Mouse (Mus musculus) stomach, postnatal 0 days (tissue): ENCODE measurements around the gene Pmm2. TPM values are rescaled to one million over a fixed set of nuclear protein-coding genes. Genes with fewer than 3 reads are reported as not detected.

Experiments
- ATAC-seq: fragments of 200-750 bp; cut with Nextera tagmentation; 2 replicates; pipeline ENCODE4 v1.8.0; 2017; ENCODE audit not compliant: low FRiP score, low TSS enrichment
- DNase-seq: peaks from one replicate; pipeline ENCODE4 v3.0.0-alpha.2; 2016; ENCODE audit warnings: low spot score
- H3K27ac ChIP-seq: fragments of 300-500 bp; sonication (generic); replicated peaks from 2 replicates; pipeline ENCODE4 v1.5.1; 2014; ENCODE audit warnings: mild to moderate bottlenecking, control low read depth
- H3K27me3 ChIP-seq: fragments of 300-500 bp; sonication (generic); 2 replicates; pipeline ENCODE4 v1.6.1; 2014; ENCODE audit warnings: low read length; ENCODE audit not compliant: control insufficient read depth, insufficient read depth
- H3K36me3 ChIP-seq: fragments of 300-500 bp; sonication (generic); 2 replicates; pipeline ENCODE4 v1.6.1; 2014; ENCODE audit warnings: low read length, mixed read lengths; ENCODE audit not compliant: control insufficient read depth, insufficient read depth
- H3K4me1 ChIP-seq: fragments of 300-500 bp; sonication (generic); replicated peaks from 2 replicates; pipeline ENCODE4 v1.6.1; 2014; ENCODE audit warnings: antibody characterized with exemption; ENCODE audit not compliant: control insufficient read depth, insufficient read depth
- H3K4me2 ChIP-seq: fragments of 300-500 bp; sonication (generic); replicated peaks from 2 replicates; pipeline ENCODE4 v1.6.1; 2014; ENCODE audit warnings: low read depth, mild to moderate bottlenecking, control low read depth, moderate library complexity
- H3K4me3 ChIP-seq: fragments of 300-500 bp; sonication (generic); 2 replicates; pipeline ENCODE4 v1.5.1; 2014; ENCODE audit warnings: low read depth, low read length, control low read depth
- H3K9ac ChIP-seq: fragments of 300-500 bp; sonication (generic); 2 replicates; pipeline ENCODE4 v1.6.1; 2014; ENCODE audit warnings: mild to moderate bottlenecking, low read length, control low read depth, mixed read lengths
- H3K9me3 ChIP-seq: fragments of 300-500 bp; sonication (generic); 2 replicates; pipeline ENCODE4 v1.6.1; 2016; ENCODE audit warnings: low read length; ENCODE audit not compliant: control insufficient read depth
- CTCF ChIP-seq: IDR thresholded peaks from 2 replicates; pipeline ENCODE4 v1.5.1; 2016; ENCODE audit warnings: antibody characterized with exemption, low read depth, mild to moderate bottlenecking, moderate library complexity
- EP300 ChIP-seq: optimal IDR thresholded peaks from 2 replicates; pipeline ENCODE3; 2016; ENCODE audit warnings: antibody characterized with exemption
- WGBS: fragments of 180-500 bp; shearing (Covaris S2); extraction: QIAGEN DNeasy Blood & Tissue Kit; methylation state at CpG from one replicate; pipeline ENCODE4 v1.1.7; 2014; 5-methylcytosine and 5-hydroxymethylcytosine counted together
- polyA plus RNA-seq: library from polyadenylated mRNA; unstranded; fragments of >200 nt; fragmentation: Nextera tagmentation; extraction: Ambion mirVana; gene quantifications from 2 replicates; pipeline ENCODE4 v1.2.1, GENCODE M21; 2015

The Pmm2 gene
- polyA plus RNA-seq, result 74.2 and 74.9 TPM in 2 replicates

DNA sequence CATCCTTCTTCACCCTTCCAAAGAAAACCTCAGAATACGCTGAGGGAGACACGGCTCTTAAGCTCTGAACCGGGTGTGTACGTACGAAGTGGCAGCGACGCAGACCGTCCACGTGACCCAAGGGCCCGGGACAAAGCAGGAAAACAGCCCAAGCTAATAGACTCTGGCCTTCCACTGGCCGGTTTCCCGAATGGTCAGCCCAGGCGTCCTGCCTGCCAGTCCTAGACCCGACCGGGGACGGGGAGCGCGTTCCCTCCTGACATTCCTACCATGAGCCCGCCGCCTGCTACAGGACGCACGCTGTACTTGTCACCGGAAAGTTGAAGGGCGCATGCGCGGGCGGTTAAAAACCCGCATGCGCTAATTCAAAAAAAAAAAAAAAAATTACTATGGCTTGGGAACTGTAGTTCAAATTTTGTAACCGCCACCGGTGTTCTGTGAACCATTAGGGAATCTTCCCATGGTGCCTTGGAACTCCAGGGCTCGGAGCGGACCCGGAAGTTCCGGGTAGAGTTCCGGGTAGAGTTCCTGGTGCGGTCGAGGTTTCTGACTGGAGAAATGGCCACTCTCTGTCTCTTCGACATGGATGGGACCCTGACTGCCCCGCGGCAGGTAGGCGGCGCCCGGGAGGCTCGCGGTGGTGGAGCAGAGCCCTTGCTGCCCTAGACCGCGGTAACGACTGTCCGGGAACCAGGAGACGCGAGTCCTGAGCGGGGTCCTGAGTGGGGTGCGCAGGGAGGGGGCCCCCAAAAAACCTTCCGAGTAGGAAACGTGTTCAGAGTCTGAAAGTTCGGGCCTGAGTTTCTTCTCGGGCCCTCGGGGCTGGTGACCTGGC is at the start of gene Pmm2, which contains the start of gene Tmem186:
Gene Pmm2, plus strand, starts transcription at position 458 of the 835 bp plus-strand sequence.
Gene Tmem186, minus strand, starts transcription at position 496 of the 835 bp plus-strand sequence.
- peak; percentile 48 for TF ChIP-seq CTCF
- TF ChIP-seq EP300, result no peak
- Histone ChIP-seq H3K4me1 (no peaks in the 10 kb centered on the region), H3K9ac (peak within 1 kb of the TSS; percentile 88), H3K27me3 (no peaks in the 10 kb centered on the region), H3K36me3 (no peaks in the 10 kb centered on the region), H3K9me3 (no peaks in the 10 kb centered on the region), H3K27ac (peak within 1 kb of the TSS; percentile 96), H3K4me3 (peak within 1 kb of the TSS; percentile 81), H3K4me2 (peak within 1 kb of the TSS; percentile 90)
- ATAC-seq (peak; percentile 94), DNase-seq (peak; percentile 87)
- under 1% methylated on average over 52 of the region's 59 CpGs for WGBS

DNA sequence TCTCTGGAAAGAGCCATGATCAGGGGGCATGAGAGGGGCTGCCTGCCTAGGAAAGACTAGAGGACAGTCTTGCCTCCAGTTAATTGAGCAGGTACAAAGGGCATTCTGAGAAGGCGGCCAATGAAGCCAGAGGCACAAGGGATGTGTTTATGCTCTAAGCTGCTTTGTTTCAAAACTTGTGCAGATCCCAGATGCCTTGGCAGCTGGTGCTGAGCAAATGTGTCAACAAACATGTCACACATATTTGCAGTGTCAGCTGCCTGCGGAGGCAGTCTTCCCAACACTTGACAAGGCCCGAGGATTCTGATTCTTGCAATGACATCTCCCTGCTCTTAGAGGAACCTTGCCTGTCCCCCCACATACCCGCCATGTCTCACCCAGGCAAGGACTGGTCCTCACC is 42.1 kb upstream of the Pmm2 start:
- ATAC-seq (no peak), DNase-seq (no peak)
- 44% methylated on average over 4 of the region's 4 CpGs for WGBS
- no peak overlapping the region for H3K27ac ChIP-seq
- no peak overlapping the region for H3K4me3 ChIP-seq
- no peak overlapping the region for H3K9ac ChIP-seq
- H3K4me1 ChIP-seq, result no peaks in the 10 kb centered on the region
- H3K4me2 ChIP-seq, result no peak overlapping the region
- no peaks in the 10 kb centered on the region for H3K9me3 ChIP-seq
- TF ChIP-seq EP300 (no peak), CTCF (no peak)
- H3K27me3 ChIP-seq, result no peaks in the 10 kb centered on the region
- H3K36me3 ChIP-seq, result no peaks in the 10 kb centered on the region

DNA sequence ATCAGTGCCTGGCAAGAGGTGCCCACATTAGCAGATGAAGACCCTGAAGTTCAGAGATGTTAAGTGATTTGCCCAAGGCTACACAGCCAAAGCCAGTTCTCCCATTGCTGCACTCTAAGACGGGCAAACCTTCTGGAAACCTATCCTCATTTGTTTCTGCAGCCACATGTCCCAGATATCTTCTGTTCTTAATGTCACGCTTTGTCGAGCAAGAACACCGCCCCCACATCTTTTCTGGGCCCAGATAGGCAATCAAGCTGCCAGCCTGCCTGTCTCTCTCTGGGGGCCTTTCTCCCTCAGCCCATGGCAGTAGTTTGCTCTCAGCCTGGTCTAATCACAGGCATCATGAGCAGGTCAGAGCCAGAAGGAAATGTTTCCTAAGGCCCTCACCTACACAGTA is 41.1 kb upstream of the Pmm2 start:
- Histone ChIP-seq H3K36me3 (no peaks in the 10 kb centered on the region), H3K9ac (no peak overlapping the region), H3K27ac (no peak overlapping the region), H3K9me3 (no peaks in the 10 kb centered on the region), H3K4me2 (no peak overlapping the region), H3K4me3 (no peak overlapping the region), H3K27me3 (no peaks in the 10 kb centered on the region), H3K4me1 (no peaks in the 10 kb centered on the region)
- ATAC-seq, result no peak
- no peak for TF ChIP-seq CTCF
- no peak for TF ChIP-seq EP300
- no peak for DNase-seq
- WGBS, result 90% methylated on average over 4 of the region's 4 CpGs

DNA sequence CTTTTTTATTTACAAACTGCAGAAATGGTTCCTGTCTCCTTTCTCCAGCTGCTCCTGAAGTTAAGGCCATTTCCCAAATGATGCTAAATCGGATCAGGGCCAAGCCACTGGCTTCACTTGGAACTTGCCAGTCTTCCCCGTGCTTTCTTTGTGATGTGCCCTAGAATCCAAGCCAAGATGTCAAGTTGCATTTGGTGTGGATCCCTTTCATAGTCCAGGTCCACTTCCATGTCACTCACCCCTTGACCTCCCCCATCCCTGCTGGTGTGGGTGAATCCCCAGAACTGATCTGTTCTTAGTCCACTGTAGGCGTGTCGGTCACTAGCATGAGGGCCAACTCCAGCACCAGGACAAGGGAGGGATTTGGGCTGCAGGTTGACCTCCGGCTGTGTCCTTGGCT is 40.0 kb upstream of the Pmm2 start:
- no peak overlapping the region for H3K27ac ChIP-seq
- 88% methylated on average over 5 of the region's 5 CpGs for WGBS
- no peak for ATAC-seq
- no peaks in the 10 kb centered on the region for H3K4me1 ChIP-seq
- H3K27me3 ChIP-seq, result no peaks in the 10 kb centered on the region
- no peaks in the 10 kb centered on the region for H3K36me3 ChIP-seq
- H3K9me3 ChIP-seq, result no peaks in the 10 kb centered on the region
- H3K9ac ChIP-seq, result no peak overlapping the region
- no peak overlapping the region for H3K4me2 ChIP-seq
- no peak for DNase-seq
- no peak overlapping the region for H3K4me3 ChIP-seq
- TF ChIP-seq EP300 (no peak), CTCF (no peak)

DNA sequence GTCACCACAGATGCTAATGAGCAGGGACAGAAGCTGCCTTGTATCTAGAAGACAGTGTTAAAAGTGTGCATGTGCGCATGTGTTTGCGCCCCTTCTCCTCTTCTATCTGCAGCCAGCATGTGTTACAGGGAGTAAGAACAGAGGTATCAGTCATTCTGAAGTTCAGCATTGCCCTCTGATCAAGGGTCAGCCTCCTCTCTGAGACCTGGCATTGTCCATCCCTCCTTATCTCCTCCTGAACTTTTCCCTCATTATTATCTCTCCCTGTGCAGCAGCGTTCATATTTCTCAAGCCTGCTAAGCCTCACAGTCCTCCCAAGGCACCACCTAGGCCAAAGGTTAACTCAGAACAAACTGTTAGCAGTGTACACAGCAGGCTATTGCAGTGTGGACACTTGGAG is 33.7 kb upstream of the Pmm2 start:
- H3K4me3 ChIP-seq, result no peak overlapping the region
- H3K27ac ChIP-seq, result no peak overlapping the region
- H3K4me1 ChIP-seq, result no peaks in the 10 kb centered on the region
- H3K36me3 ChIP-seq, result no peaks in the 10 kb centered on the region
- H3K9ac ChIP-seq, result no peak overlapping the region
- ATAC-seq (peak; percentile 89), DNase-seq (peak; percentile 31)
- no peaks in the 10 kb centered on the region for H3K9me3 ChIP-seq
- no peak for TF ChIP-seq EP300
- no peak for TF ChIP-seq CTCF
- 67% methylated on average over 3 of the region's 3 CpGs for WGBS
- no peaks in the 10 kb centered on the region for H3K27me3 ChIP-seq
- no peak overlapping the region for H3K4me2 ChIP-seq

DNA sequence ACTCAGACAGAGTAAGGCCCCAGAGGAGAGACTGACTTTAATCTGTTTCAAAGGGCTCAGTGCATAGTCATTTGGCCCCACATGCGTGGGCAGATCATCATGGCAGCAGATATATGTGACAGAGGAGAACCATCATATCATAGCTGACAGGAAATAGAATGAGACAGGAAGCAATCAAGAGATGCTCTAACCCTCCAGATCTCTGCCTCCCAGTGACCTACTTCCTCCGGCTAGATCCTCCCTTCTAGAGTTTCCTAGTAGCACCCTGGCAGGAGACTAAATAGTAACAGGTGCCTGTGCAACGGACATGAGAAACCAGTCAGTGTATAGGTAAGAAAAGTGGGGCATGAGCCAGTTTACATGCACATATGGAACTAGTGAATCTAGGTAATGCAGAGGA is 27.1 kb upstream of the Pmm2 start:
- no peaks in the 10 kb centered on the region for H3K9me3 ChIP-seq
- TF ChIP-seq CTCF (no peak), EP300 (no peak)
- 80% methylated on average over 3 of the region's 3 CpGs for WGBS

More for the DNA sequence above, 27.1 kb upstream of the Pmm2 start:
- Histone ChIP-seq H3K27me3 (no peaks in the 10 kb centered on the region), H3K4me3 (no peak overlapping the region), H3K36me3 (no peaks in the 10 kb centered on the region), H3K9ac (no peak overlapping the region), H3K27ac (no peak overlapping the region), H3K4me1 (no peaks in the 10 kb centered on the region), H3K4me2 (no peak overlapping the region)
- ATAC-seq (no peak), DNase-seq (no peak)
